8 mouse cellular contexts compared by ENCODE assay signal in the genomic region with DNA sequence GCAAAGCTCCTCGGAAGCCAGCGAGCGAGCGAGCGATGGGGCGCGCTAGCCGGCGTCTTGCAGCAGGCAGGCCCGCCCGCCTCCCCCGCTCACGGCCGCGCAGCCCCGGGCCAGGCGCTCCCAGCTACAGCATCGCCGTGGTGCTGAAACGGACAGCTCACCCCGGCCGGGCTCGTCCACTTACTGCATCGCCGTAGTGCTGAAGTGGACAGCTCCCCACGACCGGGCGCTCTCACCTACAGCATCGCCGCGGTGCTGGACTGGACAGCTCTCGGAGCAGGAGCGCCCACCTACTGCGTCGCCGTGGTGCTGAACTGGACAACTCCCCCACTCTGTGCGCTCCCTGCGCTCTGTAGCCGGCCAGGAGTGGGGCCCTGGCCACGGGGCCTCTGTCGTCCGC. TPM values are rescaled to one million over a fixed set of nuclear protein-coding genes. Genes with fewer than 3 reads are reported as not detected.
DNase-seq lines count a peak whose midpoint lies in the region; ATAC-seq lines count a peak whose summit lies in the region.

Gene Cacng2, minus strand, starts transcription at position 325 of the 400 bp plus-strand sequence.

- H3K27ac ChIP-seq in forebrain, embryonic 10.5 days, result no peak within 1 kb of the TSS
- H3K27ac ChIP-seq in heart, embryonic 14.5 days (replicated peaks in 1 of 2; ENCODE audit: control insufficient read depth in 1 of 2, insufficient read depth in 1 of 2, low read depth in 2 of 2, low read length in 2 of 2), result no peak within 1 kb of the TSS
- H3K27ac ChIP-seq in liver, embryonic 11.5 days (ENCODE audit: low read depth, low read length), result no peak within 1 kb of the TSS
- H3K27ac ChIP-seq in stomach, embryonic 14.5 days (ENCODE audit: low read length), result no peak within 1 kb of the TSS

- no peak within 1 kb of the TSS for H3K9ac ChIP-seq in heart, embryonic 14.5 days (ENCODE audit: low read length)
- H3K9ac ChIP-seq in liver, embryonic 11.5 days (ENCODE audit: low read depth, low read length), result no peak within 1 kb of the TSS
- H3K9ac ChIP-seq in stomach, embryonic 14.5 days (replicated peaks; ENCODE audit: low read depth, low read length), result no peak within 1 kb of the TSS

- H3K4me2 ChIP-seq in heart, embryonic 14.5 days (ENCODE audit: low read length), result peak within 1 kb of the TSS; percentile 56
- peak within 1 kb of the TSS; percentile 53 for H3K4me2 ChIP-seq in liver, embryonic 11.5 days
- H3K4me2 ChIP-seq in stomach, embryonic 14.5 days (replicated peaks; ENCODE audit: low read depth, low read length), result peak within 1 kb of the TSS; percentile 45

- H3K36me3 ChIP-seq in forebrain, embryonic 10.5 days (replicated peaks), result no peaks in the 10 kb centered on the region
- no peaks in the 10 kb centered on the region for H3K36me3 ChIP-seq in heart, embryonic 14.5 days (ENCODE audit: control insufficient read depth, insufficient read depth, low read length)
- no peaks in the 10 kb centered on the region for H3K36me3 ChIP-seq in liver, embryonic 11.5 days (ENCODE audit: control insufficient read depth, insufficient read depth, low read length)
- no peaks in the 10 kb centered on the region for H3K36me3 ChIP-seq in stomach, embryonic 14.5 days (ENCODE audit: control insufficient read depth, insufficient read depth, low read length)

- peak; percentile 90 to 91 for DNase-seq in B cell, adult 2 months
- DNase-seq in c-Kit-negative CD71-positive TER-119-positive erythroid progenitor cells, embryonic 14.5 days (ENCODE audit: low read depth, low spot score), result peak; percentile 11
- peak; percentile 96 for DNase-seq in forebrain, embryonic 10.5 days (ENCODE audit: extremely low spot score, low spot score)
- DNase-seq in kidney, postnatal 10 days, result peak; percentile 100
- DNase-seq in liver, embryonic 11.5 days (ENCODE audit: low spot score), result peak; percentile 94
- peak; percentile 70 for DNase-seq in naive thymus-derived CD4-positive, alpha-beta T cell, adult 2 months (ENCODE audit: low read depth)

- H3K4me3 ChIP-seq in forebrain, embryonic 10.5 days, result peak within 1 kb of the TSS; percentile 51
- H3K4me3 ChIP-seq in heart, embryonic 14.5 days (ENCODE audit: control insufficient read depth in 1 of 2, insufficient read depth in 1 of 2, low read depth in 1 of 2, low read length in 2 of 2), result peak within 1 kb of the TSS in 1 of 2 experiments; percentile 10; a peak in 1 of 4 replicates
- H3K4me3 ChIP-seq in liver, embryonic 11.5 days (ENCODE audit: low read depth, low read length), result peak within 1 kb of the TSS; percentile 21; the same call in 1 of the 2 replicates
- peak within 1 kb of the TSS; percentile 15; the same call in 1 of the 2 replicates for H3K4me3 ChIP-seq in stomach, embryonic 14.5 days (ENCODE audit: low read depth, low read length)

- under 1% methylated on average over 42 of the region's 42 CpGs for WGBS in forebrain, embryonic 10.5 days
- WGBS in heart, embryonic 14.5 days, result under 1% methylated on average over 35 of the region's 42 CpGs
- WGBS in liver, embryonic 11.5 days, result under 1% methylated on average over 42 of the region's 42 CpGs
- under 1% methylated on average over 30 of the region's 42 CpGs for WGBS in stomach, embryonic 14.5 days

- peaks cover 13% of the 10 kb centered on the region for H3K4me1 ChIP-seq in forebrain, embryonic 10.5 days
- peaks cover 2% of the 10 kb centered on the region in 2 experiments; a peak in 1 of 4 replicates for H3K4me1 ChIP-seq in heart, embryonic 14.5 days (ENCODE audit: control insufficient read depth in 2 of 2, insufficient read depth in 2 of 2, low read length in 2 of 2)
- H3K4me1 ChIP-seq in liver, embryonic 11.5 days (replicated peaks; ENCODE audit: control insufficient read depth, insufficient read depth, low read length), result no peaks in the 10 kb centered on the region
- H3K4me1 ChIP-seq in stomach, embryonic 14.5 days (ENCODE audit: control insufficient read depth, insufficient read depth, low read length), result 0 out of 2 replicates have a peak, but pooled peaks cover 3% of the 10 kb centered on the region

- H3K9me3 ChIP-seq in forebrain, embryonic 10.5 days, result no peaks in the 10 kb centered on the region
- no peaks in the 10 kb centered on the region for H3K9me3 ChIP-seq in heart, embryonic 14.5 days (ENCODE audit: control insufficient read depth, low read length)
- no peaks in the 10 kb centered on the region for H3K9me3 ChIP-seq in liver, embryonic 11.5 days (ENCODE audit: control insufficient read depth, low read length)
- no peaks in the 10 kb centered on the region for H3K9me3 ChIP-seq in stomach, embryonic 14.5 days (ENCODE audit: control insufficient read depth, low read depth, low read length)

- ATAC-seq in heart, embryonic 14.5 days (ENCODE audit: insufficient number of reproducible peaks, insufficient read depth, low FRiP score, low read depth), result peak; percentile 95
- ATAC-seq in liver, embryonic 11.5 days (replicated peaks; ENCODE audit: low FRiP score), result peak; percentile 91
- peak; percentile 95 for ATAC-seq in stomach, embryonic 14.5 days (ENCODE audit: insufficient number of reproducible peaks, insufficient read depth, low FRiP score, low read depth)

- H3K27me3 ChIP-seq in forebrain, embryonic 10.5 days (ENCODE audit: poor library complexity, severe bottlenecking), result peaks cover 40% of the 10 kb centered on the region
- H3K27me3 ChIP-seq in heart, embryonic 14.5 days (ENCODE audit: control insufficient read depth, insufficient read depth, low read length), result peaks cover 17% of the 10 kb centered on the region
- peaks cover 21% of the 10 kb centered on the region for H3K27me3 ChIP-seq in liver, embryonic 11.5 days (replicated peaks; ENCODE audit: control insufficient read depth, insufficient read depth, low read length)
- 0 out of 2 replicates have a peak, but pooled peaks cover 8% of the 10 kb centered on the region for H3K27me3 ChIP-seq in stomach, embryonic 14.5 days (ENCODE audit: control insufficient read depth, insufficient read depth, low read length)

RNA-seq across cellular contexts. Expression of gene Cacng2, which starts in this region (rescaled TPM):
- 0.05 and 0.20 TPM in 2 replicates for polyA plus RNA-seq in forebrain, embryonic 10.5 days (2016; fragmentation: Nextera tagmentation; extraction: Ambion mirVana)
- polyA plus RNA-seq in heart, embryonic 14.5 days (2014; fragmentation: Nextera tagmentation; extraction: Ambion mirVana), result not detected in 2 replicates
- 0.05 TPM in 1 of 2 replicates, not detected in the other for polyA plus RNA-seq in liver, embryonic 11.5 days (2014; fragmentation: Nextera tagmentation; extraction: Ambion mirVana)
- 0.06 and 0.15 TPM in 2 replicates for polyA plus RNA-seq in stomach, embryonic 14.5 days (2014; fragmentation: Nextera tagmentation; extraction: Ambion mirVana)

Comparison
In these comparisons a context has a peak if more than half of its experiments do, and no peak if none do; other contexts are left out.
1. Peak in DNase-seq and H3K4me3 ChIP-seq in forebrain, embryonic 10.5 days; RNA of the gene not detected or under 1 TPM.
2. Peak in ATAC-seq and H3K4me2 ChIP-seq in heart, embryonic 14.5 days; RNA of the gene not detected or under 1 TPM.
3. Peak in DNase-seq, ATAC-seq, H3K4me3 ChIP-seq and H3K4me2 ChIP-seq in liver, embryonic 11.5 days; RNA of the gene not detected or under 1 TPM.
4. Peak in ATAC-seq, H3K4me3 ChIP-seq and H3K4me2 ChIP-seq in stomach, embryonic 14.5 days; RNA of the gene not detected or under 1 TPM.
5. DNase-seq: peak in every context shown above with its lines; median percentile 100 in kidney, postnatal 10 days; 96 in forebrain, embryonic 10.5 days; 94 in liver, embryonic 11.5 days; 90 in B cell, adult 2 months; 70 in naive thymus-derived CD4-positive, alpha-beta T cell, adult 2 months; 11 in c-Kit-negative CD71-positive TER-119-positive erythroid progenitor cells, embryonic 14.5 days.